Mouse (Mus musculus) kidney, postnatal 10 days (tissue): ENCODE data around the gene Gucy2c.

Experiments
- DNase-seq: peaks from one replicate; pipeline ENCODE4 v3.0.0; 2021; ENCODE audit warnings: mixed read lengths

Gene Gucy2c

DNA sequence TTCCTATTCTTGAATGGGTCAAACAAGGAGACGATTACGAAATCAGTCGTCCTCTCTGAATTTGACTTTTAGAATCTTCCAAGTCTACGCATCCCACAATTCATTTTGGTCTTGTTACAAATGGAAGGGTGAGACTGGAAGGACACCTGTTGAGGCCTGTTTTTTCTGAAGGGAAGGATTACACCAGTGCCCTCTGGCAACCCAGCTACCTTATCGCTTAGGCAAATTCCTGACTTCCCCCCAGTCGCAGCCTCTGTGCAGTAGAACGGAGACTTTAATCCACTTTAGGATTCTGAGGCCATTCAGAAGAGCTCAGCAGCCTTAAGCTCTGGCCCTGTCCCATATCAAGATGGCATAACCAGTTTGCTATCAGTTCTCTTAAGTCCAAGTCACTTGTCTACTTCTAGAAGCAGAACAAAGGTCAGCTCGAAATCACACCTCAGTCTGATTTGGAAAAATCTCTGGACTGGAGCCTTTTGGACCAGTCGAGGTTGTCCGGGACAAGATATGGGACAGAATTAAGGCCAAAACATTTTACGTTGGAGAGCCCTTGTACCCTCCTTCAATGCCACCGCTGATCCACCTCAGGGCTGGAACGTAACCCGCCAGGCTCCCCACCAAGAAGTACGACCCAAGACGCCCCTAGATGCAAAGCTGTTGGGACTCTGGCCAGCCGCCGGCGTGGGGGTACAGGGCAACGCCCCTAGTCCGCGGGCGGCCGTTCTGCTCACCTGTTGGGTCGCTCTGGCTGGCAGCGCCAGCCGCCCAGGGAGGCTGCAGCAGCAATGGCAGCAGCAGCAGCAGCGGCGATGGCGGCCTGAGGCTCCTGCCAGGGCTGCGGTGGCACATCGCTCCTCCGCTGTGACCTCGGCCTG lies 120.5 kb downstream of the Gucy2c start:
- no peak for DNase-seq

DNA sequence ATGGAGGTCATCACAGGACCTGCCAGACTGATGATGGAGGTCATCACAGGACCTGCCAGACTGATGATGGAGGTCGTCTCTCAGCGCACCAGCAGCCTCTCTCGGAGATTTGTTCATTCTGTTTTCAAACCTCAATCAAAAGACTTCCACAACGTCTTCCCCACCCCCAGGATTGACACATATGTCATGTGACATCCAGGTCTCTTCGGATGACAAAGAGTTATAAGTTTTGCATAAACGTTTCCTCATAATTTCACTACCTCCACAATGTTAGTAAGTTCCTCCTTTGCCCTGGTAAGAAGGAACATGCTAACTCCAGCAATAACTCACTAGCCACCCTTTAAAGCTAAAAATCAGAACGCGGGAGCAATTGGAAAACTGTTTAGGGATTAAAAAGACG lies 122.3 kb downstream of the Gucy2c start:
- DNase-seq, result no peak

DNA sequence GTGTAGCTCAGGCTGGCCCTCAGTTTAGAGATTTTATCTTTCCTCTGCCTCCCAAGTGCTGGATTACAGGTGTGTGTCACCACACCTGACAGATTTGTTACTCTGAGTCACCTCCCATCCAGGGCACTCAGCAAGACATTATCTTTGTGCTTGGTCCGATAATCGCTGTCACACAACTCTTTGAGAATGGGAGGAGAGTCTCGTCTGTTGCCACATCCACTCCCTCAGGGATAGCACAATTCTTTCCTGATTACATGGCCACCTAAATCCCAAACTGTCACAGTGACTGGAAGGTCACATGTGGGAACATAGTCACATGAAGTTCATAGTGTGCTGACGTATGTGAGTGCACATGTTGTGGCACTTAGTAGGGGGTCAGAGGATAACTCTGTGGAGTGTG lies 123.3 kb downstream of the Gucy2c start:
- no peak for DNase-seq

DNA sequence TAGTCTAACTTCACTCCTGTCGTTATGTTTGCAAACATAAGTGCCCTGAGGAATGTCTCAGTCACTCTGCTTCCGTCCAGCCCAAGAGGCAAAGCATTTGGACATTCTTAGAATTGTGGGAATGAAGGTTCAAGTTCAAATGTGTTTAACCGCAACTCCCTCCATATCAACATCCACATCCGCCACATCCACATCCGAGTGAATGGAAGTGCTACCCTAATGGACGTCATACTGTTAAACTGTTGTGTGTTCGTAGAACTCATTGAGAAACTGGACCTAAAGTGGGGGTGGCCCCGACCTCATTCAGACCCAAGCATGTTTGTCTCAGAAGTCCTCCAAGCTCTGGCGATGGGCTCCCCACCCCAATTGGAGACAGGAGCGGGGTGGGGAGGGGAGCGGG lies 125.8 kb downstream of the Gucy2c start:
- DNase-seq, result no peak

DNA sequence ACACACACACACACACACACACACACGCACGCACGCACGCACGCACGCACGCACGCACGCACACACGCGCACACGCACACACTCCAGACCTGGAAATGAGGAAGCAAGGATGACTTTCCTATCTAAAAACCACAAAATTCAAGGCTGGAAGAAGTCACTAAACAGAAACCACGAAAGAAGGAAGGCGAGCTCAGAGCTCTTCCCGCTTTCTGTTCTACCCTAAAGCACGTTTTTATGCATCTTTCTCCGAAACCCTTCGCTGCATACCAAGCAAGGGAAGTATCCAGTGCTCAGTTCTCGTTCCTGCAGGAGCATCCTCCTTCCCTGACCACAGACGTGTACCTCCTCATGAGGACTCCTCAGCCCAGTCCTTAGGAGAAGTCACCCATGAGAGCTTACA lies 127.1 kb downstream of the Gucy2c start:
- no peak for DNase-seq

DNA sequence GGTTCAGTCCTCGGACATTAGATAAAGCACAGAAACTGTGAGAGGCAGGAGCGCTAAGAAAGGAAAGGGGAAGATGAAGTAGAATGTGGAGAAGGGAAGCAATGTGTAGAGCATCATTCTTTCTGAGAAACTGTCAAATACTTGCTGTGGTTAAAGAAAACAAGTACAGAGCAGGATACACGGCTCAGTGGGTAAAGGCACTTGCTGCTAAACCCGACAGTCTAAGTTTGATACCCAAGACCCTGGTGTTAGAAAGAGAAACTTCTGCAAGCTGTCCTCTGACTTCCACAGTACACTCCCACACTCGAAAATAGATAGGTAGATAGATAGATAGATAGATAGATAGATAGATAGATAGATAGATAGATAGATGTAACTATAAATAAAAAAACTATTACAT lies 128.2 kb downstream of the Gucy2c start:
- DNase-seq, result no peak

DNA sequence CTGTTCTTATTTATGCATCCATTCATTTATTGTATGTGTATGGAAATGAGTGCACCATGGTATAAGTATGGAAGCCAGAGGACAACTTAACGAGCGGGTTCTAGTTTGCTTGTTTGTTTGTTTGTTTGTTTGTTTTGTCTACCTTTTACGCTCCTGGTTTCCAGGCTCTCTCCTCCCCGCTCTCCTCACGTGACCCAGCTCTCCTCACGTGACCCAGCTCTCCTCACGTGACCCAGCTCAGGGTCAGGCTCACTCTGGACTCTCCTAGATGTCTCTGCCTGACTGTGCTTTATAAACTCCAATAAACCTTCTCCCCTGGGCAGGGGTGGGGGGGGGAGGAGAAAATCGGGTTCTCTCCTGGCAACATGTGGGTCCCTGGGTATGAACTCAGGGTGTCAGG lies 130.9 kb downstream of the Gucy2c start:
- no peak for DNase-seq

DNA sequence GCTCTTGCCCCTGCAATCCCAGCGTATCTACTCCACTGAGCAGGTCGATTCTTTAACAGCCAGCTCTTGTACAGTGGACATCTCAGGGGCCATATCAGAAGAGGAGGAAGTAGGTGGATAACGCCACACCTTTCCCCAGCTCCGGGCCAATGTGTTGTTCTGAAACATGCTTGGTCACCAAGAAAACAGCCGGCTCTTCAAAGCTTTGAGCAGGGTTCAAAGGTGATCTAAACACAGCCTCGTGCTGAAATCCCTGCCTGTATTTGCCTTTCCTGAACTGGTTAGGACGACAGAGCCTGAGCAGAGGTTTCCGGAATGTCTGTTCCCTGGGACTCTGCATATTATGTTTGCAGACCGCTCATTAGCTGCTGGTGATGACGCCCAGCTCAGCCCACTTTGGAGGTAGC lies 134.1 kb downstream of the Gucy2c start:
- no peak for DNase-seq
